Mouse (Mus musculus): ENCODE results near the gene Olfr1124. TPM values are rescaled to one million over a fixed set of nuclear protein-coding genes. Genes with fewer than 3 reads are reported as not detected.

Gene Olfr1124
- total RNA-seq (2023): not detected

DNA sequence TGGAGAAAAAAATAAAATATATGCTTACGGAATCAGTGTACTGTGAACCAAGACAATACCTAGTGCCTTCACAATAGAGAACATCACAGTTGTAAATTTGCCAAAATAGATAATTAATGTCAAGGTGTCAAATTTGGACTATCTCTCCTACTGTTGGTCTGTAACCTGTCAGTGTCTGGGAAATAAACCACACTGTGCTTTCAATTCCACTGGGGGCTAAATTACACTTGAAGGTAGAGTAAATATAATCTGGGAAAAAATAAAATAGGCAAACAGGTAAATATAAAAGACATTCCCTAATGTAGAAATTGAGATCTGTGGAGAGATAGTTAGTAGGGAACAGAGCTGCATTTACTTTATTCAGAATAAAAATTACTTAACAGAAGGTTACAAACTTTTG is at the start of gene Olfr1124:
Gene Olfr1124, plus strand, starts transcription at position 301 of the 400 bp plus-strand sequence.

DNA sequence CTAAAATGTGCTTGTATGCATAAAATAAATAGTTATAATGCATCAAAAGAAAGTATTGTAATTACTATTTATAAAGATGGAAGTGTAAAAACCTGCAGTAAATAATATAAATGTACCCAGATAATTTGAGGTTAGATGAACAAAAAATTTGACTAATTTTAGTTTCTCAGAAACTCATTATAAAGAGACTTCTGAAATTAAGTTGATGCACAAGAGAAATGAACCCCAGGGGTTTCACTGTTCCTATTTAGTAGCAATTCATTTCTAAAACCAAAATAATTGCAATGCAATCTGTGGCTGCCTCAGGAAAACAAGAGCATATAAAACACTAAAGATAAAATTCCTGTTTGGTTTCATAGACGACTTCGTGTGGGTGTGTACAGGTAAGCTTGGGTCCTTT is 44.5 kb upstream of the Olfr1124 start, which contains the start of gene Olfr1122:
Gene Olfr1122, plus strand, starts transcription at position 301 of the 400 bp plus-strand sequence.

DNA sequence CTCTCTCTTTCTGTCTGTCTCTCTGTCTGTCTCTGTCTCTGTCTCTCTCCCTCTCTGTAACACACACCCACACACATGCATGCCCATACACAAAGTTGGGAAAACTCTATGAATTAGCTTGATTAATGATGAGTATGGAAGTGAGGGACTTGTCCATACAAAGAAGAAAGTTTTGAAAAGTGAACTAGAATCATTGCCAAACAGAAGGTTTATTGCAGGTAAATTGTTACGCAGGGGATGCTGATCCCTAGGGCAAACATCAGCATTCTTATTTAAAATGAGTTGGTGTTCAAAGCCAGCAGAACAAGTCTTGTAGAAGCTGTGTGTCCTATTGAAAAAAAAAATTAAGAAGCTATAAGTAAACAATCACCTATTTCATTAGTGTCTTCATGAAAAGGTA is 13.7 kb upstream of the Olfr1124 start, which contains the start of gene Olfr1123:
Gene Olfr1123, plus strand, starts transcription at position 301 of the 400 bp plus-strand sequence.

DNA sequence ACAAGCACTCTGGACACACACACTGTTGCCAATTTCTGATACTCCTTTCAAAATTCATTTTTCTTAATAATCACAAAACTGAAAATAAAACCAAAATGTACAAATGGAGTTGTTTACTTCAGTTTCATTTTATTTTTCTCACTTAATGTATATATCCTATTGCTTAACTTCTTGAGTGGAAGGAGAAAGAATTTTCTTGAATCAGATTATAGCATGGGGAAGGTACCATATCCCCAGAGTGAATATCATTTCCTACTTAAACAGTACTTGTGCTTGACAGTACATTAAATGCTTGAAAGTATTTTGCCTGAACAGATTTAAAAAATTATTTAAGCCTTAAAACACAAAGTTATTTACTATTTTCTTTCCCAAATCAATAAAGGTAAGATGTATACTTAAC is 23.6 kb downstream of the Olfr1124 start, which contains the start of gene Olfr1126:
Gene Olfr1126, plus strand, starts transcription at position 301 of the 400 bp plus-strand sequence.

Other genes starting within 250 kb of the Olfr1124 start
- not detected for gene Olfr1112, start 242.5 kb upstream of the Olfr1124 start, total RNA-seq (2023)
- not detected for gene Olfr1113, start 221.3 kb upstream of the Olfr1124 start, total RNA-seq (2023)
- not detected for gene Olfr1115, start 182.3 kb upstream of the Olfr1124 start, total RNA-seq (2023)
- gene Olfr1116, start 162.7 kb upstream of the Olfr1124 start, total RNA-seq (2023): not detected
- gene Olfr1118, start 122.7 kb upstream of the Olfr1124 start, total RNA-seq (2023): not detected
- gene Olfr1120, start 75.5 kb upstream of the Olfr1124 start, total RNA-seq (2023): not detected
- gene Olfr1121, start 60.4 kb upstream of the Olfr1124 start, total RNA-seq (2023): not detected
- gene Olfr1122, start 44.4 kb upstream of the Olfr1124 start, total RNA-seq (2023): under 1 TPM; 0.15 to 0.18 TPM
- not detected for gene Olfr1123, start 13.6 kb upstream of the Olfr1124 start, total RNA-seq (2023)
- gene Olfr1126, start 23.7 kb downstream of the Olfr1124 start, total RNA-seq (2023): not detected
- not detected for gene Pramel7, start 66.8 kb downstream of the Olfr1124 start, total RNA-seq (2023)
- gene Pramel6, start 76.3 kb downstream of the Olfr1124 start, total RNA-seq (2023): not detected
- not detected for gene Olfr153, start 101.5 kb downstream of the Olfr1124 start, total RNA-seq (2023)
- not detected for gene Olfr1128, start 115.3 kb downstream of the Olfr1124 start, total RNA-seq (2023)
- gene Olfr1129, start 143.6 kb downstream of the Olfr1124 start, total RNA-seq (2023): not detected
- not detected for gene Olfr1130, start 175.9 kb downstream of the Olfr1124 start, total RNA-seq (2023)
- gene Olfr1131, start 196.8 kb downstream of the Olfr1124 start, total RNA-seq (2023): not detected
- gene Olfr1132, start 207.3 kb downstream of the Olfr1124 start, total RNA-seq (2023): not detected
- gene Olfr1133, start 217.1 kb downstream of the Olfr1124 start, total RNA-seq (2023): not detected
- gene Olfr1134, start 228.2 kb downstream of the Olfr1124 start, total RNA-seq (2023): not detected
- gene Olfr1135, start 243.4 kb downstream of the Olfr1124 start, total RNA-seq (2023): not detected